Mouse (Mus musculus) left cerebral cortex, adult 11 months (tissue): Measurements from ENCODE around the gene Adra2c.

Experiments
- DNase-seq: peaks from one replicate; pipeline ENCODE4 v3.0.0; 2022; ENCODE audit warnings: low spot score

Adra2c gene

GRCm38 (mm10) chr5:35278019-35278418 is at the start of gene Adra2c:
TSS of gene Adra2c (plus strand) at chr5:35278319.
- DNase-seq: no peak

DNA sequence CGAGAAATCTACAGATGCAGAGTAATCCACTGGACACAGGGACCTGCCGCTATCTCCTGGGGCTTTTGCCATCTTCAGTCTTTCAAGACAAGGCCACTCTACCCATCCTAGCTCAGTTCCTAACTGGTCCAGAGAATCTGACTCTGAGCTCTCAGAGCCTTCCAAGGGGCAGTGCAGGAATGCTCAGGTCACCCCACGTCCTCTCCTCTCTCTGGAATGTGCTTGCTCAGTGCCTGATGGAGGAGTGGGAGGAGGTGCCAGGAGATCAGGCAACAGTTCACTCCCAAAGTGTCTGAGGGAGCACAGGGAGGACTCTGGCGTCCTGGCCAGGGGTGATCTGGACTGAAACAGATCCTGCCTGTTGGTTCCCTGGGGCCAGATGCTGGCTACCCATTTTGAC is 45.0 kb upstream of the Adra2c start:
- DNase-seq: no peak

DNA sequence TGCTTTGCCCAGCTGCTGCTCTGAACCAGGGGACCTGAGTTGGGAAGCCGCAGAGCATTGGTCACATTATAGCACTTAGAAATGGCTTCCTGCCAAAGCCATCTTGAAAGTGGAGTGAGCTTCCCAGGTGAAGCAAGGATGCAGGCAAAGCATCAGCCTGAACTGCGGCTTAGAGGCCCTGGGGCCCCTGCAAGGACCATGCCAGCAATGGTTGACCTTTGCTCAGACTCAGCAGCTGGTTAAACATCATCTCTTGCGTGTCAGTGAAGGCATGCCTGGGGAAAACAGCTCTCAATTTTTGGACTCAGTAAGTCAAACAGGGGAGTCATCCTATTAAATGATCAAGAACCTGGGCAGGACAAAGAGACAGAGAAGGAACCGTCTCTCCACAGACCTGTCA is 40.4 kb upstream of the Adra2c start:
- DNase-seq: no peak

DNA sequence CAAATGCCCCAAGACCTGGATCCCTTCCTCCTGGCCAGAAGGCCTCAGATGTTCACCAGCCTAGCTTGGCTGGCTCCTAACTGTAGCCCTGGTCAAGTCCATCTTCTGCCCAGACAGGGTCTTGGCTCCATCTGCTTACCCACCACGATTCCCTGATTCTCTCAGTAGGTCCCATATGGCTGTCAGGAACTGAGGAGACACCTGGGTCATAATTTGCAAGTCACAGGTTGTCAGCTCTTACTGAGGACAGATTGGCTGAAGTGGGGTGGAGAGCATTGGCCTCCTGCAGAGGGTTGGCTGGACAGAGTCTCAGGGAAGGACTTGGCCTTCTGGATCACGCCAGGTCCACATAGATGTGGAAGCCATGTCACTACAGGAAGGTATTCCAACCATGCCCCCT is 39.5 kb upstream of the Adra2c start:
- no peak for DNase-seq

DNA sequence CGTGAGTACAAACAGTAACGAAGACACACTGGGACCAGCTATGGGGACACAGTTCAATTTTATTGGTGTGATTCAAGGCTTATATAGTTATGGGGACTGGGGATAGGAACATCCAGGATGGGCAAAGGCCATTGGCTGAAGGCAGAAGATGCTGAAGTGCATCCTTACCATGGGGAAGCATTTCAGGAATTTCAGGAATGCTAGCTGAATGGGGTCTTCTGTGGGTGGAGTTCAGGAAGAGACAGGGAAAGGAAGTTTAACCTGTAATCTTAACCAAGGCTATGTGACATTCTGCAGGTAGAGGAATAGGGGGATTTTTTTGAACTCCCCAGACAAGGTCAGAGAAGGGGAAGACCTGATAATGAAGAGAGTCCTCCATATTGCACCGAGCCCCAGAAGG is 36.6 kb upstream of the Adra2c start:
- no peak for DNase-seq

DNA sequence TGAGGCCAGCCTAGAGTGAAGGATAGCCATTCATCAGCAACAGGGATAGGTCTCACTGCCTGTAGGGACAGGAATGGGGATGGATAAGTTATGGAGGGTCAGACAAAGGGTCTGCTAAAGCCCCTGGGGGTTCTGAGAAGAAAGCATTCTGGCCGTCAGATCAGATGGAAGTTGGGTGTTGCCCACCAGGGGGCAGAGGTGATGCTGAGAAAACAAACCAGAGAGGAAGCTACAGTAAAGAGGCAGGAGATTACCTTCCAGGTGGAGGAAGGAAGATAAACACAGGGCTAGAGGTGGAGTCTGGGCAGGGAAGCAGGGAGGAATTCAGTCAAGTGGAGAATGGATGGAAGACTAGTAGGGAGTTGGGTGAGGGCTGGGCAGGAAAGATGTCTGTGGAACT is 33.9 kb upstream of the Adra2c start:
- no peak for DNase-seq

DNA sequence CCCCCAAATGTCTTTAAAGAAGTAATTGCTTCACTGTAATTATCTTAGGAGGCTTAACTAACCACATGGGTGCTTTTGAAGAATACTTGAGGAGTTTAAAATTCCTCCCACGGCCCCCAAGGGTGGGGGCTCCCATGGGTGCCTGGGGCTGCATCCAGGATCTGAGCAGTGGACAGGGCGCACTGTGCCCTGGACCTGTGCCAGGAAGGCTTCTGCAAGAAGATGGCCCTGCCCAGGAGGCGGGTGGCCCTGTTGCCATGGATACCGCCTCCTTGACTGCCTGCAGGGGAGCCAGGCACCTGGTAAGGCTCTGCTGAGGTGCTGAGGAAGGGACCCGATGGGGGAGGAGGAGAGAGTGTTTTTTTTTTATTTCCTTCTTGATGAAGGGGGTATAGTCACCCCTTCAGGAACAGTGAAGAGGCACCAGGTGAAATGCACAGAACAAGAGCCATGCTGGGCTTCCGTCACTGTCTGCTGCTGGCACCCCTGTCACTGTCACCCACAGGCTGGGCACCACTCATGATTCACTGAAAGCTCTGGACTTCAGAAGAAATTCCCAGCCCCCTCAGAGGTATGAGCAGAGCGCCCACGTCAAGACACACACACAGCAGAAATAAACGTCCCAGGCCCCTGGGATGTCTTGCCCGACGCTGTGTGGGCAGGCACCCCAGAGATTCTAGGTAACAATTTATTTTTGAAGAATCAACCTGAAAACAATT is 32.4 kb upstream of the Adra2c start:
- peak; percentile 39 for DNase-seq

DNA sequence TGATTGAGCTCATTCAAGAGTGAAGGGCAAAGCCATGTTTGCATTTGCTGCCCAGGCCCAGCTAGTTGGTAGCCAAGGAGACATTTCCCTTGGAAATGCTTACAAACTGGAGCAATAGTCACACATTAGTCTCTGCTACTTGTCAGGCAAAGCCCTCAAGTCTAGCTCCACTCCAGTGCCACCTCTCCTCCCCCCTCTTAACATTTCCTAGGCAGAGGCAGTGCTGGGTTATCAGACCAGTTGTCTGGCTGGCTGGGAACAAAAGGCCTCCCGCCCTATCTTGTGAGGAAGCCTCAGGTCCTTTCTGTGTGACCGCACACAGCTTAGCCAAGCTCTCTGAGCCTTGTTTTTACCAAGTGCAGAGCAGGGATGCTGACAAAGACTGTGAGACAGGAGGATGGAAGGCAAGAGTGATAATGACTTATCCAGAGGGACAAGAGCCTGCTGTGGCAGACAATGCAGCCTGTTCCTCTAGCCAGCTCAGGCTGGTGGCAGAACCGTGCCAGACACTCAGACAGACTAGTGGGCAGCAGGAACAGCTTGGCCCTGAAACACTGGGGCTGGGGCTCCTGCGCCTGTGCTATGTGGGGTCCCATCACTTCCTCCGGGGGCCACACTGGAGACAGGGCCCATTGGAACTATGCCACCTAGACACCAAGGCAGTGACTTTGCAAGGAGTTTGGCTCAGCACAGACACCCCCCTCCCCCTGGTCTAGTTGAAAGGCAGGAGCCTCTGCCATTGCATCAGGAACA is 23.0 kb upstream of the Adra2c start:
- no peak for DNase-seq

DNA sequence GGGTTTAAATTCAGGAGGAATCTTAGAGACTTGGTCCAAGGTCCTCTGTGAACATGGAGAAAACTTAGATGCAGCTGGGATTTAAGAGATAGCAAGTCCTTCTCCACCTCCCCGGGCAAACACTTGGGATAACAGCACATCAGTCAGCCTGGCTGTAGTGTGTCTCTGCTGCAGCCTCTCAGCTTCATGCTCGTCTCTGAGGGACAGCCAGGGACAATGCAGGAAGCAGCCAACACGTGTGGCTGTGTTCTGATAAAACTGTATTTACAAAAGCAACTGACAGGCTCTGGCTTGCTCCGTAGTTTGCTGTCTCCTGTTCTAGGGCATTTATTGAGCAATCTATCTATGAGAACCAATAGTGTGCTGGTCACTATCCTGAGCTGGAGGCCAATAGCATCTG is 14.4 kb upstream of the Adra2c start:
- DNase-seq: no peak

- DNase-seq: no peak
Measured at GRCm38 (mm10) chr5:35267486-35267885, 10.6 kb upstream of the Adra2c start.

DNA sequence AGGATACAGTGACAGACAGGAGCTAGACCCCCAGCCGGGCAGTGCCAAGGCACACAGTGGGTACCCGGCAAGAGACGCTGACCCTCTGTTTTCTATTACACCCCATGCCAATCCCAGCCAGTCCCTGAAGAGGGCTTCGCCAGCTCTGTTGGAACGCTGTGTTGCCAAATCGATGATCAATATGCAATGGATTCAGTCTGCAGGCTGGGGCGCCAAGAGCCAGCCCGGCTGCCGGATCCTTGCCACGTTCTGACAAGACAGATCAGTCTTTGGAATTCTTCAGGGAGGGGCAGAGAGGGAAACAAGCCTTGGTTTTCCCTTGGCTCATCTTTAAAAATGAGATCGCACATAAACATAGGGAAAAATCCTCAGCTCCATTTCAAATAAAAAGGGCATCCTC is 2.8 kb upstream of the Adra2c start:
- DNase-seq: no peak

DNA sequence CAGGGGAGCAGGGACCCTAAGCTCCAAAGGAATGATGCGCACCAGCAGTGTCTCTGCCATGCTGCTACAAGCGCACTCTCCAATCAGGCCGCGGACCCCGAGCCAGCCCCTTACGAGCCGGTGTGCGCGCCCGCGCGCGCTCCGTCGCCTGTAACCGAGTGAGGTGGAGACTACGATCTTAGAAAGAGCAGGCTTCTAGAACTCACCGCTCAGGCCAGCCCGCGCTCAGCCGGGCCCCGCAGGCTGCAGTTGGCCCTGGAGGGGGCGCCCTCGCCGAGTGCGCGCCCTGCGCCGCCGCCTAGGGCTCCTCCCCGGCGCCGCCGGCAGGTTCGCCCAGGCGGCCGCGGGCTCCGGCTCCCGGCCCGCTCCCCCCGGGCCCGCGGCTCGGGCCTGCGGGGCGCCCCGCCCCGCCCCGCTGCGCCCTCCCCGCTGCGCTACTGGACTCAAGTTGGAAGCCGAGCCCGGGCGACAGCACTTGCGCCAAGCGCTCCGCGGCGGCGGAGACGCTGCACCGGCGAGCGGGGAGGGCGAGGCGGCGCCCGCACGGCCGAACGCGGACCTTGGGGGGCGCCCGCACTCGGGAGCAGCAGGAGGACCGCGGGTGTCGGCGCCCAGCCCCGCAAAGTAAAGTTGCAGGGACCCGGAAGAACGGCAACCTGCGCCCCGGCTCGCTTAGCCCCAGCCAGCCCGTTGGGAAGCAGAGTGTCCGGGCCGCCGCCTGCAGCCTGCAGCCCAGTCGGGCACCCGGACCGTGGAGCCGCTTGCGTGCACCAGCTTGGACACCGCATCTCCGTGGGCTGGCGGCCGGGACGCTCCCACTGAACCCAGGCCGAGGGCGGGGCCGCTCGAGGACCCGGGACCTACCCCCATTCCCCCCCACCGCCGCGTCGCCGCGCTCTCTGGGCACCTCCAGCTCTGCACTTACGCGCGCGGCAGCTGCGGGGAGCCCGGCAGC is 899 bp downstream of the Adra2c start:
- peak; percentile 42 for DNase-seq

- no peak for DNase-seq
Measured at GRCm38 (mm10) chr5:35279696-35280001, 1.5 kb downstream of the Adra2c start.

DNA sequence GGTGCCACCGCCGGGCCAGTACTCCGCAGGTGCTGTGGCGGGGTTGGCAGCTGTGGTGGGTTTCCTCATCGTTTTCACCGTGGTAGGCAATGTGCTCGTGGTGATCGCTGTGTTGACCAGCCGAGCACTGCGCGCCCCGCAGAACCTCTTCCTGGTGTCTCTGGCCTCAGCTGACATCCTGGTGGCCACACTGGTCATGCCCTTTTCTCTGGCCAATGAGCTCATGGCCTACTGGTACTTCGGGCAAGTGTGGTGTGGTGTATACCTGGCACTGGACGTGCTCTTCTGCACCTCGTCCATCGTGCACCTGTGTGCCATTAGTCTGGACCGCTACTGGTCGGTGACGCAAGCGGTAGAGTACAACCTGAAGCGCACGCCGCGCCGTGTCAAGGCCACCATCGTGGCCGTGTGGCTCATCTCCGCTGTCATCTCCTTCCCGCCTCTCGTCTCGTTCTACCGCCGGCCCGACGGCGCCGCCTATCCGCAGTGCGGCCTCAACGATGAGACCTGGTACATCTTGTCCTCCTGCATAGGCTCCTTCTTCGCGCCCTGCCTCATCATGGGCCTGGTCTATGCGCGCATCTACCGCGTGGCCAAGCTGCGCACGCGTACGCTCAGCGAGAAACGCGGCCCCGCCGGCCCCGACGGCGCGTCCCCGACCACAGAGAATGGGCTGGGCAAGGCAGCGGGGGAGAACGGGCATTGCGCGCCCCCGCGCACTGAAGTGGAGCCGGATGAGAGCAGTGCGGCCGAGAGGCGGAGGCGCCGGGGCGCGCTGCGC is 2.1 kb downstream of the Adra2c start:
- DNase-seq: peak; percentile 30

GRCm38 (mm10) chr5:35280783-35281165 is 2.7 kb downstream of the Adra2c start:
- DNase-seq: no peak

DNA sequence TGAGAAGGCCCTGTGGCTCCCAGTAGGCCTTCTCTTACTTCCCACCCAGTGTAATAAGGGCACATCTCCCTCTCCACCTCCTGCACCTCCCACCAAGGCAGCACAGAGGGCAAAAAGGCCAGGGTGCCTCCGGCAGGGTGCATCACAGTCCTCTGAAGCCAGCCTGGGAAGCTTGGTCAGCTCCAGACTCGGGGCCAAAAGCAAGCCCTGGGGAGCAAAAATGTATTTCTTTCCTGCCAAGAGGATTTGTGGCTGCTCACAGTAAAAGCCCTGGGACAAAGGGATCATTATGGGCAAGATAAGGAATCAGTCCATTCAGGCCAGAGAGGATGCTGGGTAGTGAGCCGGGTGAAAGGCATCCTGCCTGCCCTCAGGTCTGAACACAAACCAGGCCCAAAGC is 7.2 kb downstream of the Adra2c start:
- DNase-seq: no peak

DNA sequence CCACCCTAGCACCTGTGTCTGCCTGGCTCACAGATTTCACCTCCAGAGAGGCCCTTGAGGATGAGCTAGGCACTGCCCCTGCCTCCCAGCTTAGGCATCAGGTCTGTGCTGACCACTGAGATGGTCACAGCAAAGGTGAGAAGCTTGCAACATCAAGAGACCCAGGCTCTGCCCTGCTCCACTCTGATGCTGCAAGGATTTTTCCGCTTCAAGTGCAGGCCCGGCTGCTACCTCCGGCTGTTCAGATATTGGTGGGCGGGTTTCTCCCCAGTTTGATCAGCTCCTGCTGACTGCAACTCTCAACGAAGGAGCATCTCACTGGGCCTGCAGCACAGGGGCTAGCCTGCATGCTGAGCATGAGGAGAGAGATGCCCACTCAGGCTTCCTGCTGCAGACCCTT is 8.1 kb downstream of the Adra2c start:
- no peak for DNase-seq

- DNase-seq: no peak
Measured at GRCm38 (mm10) chr5:35299621-35300020, 21.5 kb downstream of the Adra2c start.

GRCm38 (mm10) chr5:35304191-35304590 is 26.1 kb downstream of the Adra2c start:
- no peak for DNase-seq

DNA sequence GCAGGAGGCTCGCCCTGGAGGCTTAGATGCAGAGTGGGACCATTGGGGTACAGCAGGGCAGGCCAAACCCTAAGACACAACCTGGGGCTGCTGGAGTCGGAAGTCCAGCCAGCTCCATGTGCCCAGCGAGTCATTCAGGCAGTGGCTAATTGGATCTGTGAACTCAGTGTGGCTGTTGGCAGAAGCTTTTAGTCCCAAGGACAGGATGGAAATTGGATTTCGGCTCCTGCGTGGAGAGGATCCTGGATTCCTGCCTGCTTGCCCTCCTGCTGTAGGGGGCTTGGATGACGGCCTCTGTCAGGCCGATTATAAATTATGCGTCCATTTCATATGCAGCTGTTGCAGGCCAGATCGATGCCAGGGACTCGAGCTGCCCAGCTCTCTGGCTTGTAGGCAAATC is 27.2 kb downstream of the Adra2c start:
- no peak for DNase-seq

DNA sequence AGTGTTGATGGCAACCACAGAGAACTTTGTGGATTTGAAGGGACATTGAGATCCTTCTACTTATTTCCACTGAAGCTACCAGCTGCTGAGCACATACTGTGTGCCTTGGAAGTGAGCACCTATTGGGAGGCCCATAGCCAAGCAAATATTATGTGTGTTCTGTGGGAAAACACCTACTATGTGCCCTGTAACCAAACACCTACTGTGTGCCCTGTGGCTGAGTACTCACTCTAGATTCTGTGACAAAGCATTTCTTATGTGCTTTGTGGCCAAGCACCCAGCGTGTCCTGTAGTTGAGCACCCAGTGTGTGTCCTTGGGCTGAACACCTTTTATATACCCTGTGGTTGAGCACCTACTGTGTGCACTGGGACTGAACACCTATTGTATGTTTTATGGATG is 28.6 kb downstream of the Adra2c start:
- no peak for DNase-seq

DNA sequence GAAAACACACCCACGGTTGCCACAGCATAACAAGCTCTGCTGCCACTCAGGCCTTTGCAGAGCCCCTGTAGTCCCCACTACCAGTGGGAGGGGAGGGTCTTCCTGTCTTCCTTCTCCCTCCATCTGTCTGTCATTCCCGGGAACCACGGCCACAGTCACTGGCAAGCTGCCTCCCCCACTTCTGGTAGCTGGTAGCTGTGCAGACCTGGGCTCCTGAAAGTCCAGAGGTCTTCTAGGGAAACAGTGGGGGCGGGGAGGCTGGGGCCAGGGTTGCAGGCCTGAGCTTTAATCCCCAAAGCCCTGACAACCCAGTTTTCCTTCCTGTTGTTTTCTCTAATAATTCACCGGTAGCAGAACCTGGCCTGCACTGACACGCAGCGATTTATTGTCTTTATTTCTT is 31.7 kb downstream of the Adra2c start:
- no peak for DNase-seq
